Mouse (Mus musculus) liver, embryonic 14.5 days (tissue): ENCODE results near the gene Tiam2. TPM values are rescaled to one million over a fixed set of nuclear protein-coding genes. Genes with fewer than 3 reads are reported as not detected.

Experiments
- ATAC-seq: fragments of 200-750 bp; cut with Nextera tagmentation; 2 replicates; pipeline ENCODE4 v1.8.0; 2017; ENCODE audit warnings: moderate number of reproducible peaks, mild to moderate bottlenecking, moderate library complexity; ENCODE audit not compliant: insufficient read depth
- DNase-seq, 3 experiments: peaks; one replicate each; pipeline ENCODE4 v3.0.0-alpha.2; 2012 to 2013; ENCODE audit warnings: low read depth in 3 of 3, low spot score in 3 of 3
- H3K27ac ChIP-seq: fragments of 300-500 bp; sonication (generic); 2 replicates; pipeline ENCODE4 v1.5.1; 2014; ENCODE audit warnings: moderate library complexity, mild to moderate bottlenecking, control low read depth, inconsistent platforms
- H3K27me3 ChIP-seq: fragments of 300-500 bp; sonication (generic); 2 replicates; pipeline ENCODE4 v1.6.1; 2014; ENCODE audit warnings: mild to moderate bottlenecking, low read length, moderate library complexity; ENCODE audit not compliant: control insufficient read depth, insufficient read depth
- H3K36me3 ChIP-seq: fragments of 300-500 bp; sonication (generic); replicated peaks from 2 replicates; pipeline ENCODE4 v1.6.1; 2014; ENCODE audit warnings: low read depth; ENCODE audit not compliant: control insufficient read depth, insufficient read depth
- H3K4me1 ChIP-seq, 2 experiments: fragments of 200-500 bp in 1 of 2; fragments of 300-500 bp in 1 of 2; sonication (generic) in 1 of 2; replicated peaks; 2 replicates each; pipeline ENCODE4 v1.6.1; 2012 to 2014; ENCODE audit warnings: antibody characterized with exemption in 1 of 2, inconsistent platforms in 1 of 2, low read length in 1 of 2; ENCODE audit not compliant: control insufficient read depth in 2 of 2, insufficient read depth in 2 of 2
- H3K4me2 ChIP-seq: fragments of 300-500 bp; sonication (generic); 2 replicates; pipeline ENCODE4 v1.6.1; 2014; ENCODE audit warnings: low read depth, mild to moderate bottlenecking, control low read depth, moderate library complexity
- H3K4me3 ChIP-seq, 2 experiments: fragments of 200-500 bp in 1 of 2; fragments of 300-500 bp in 1 of 2; sonication (generic) in 1 of 2; 2 replicates each; pipeline ENCODE4 v1.5.1; 2012 to 2014; ENCODE audit warnings: low read depth in 2 of 2, low read length in 2 of 2, mild to moderate bottlenecking in 2 of 2, control low read depth in 1 of 2, inconsistent platforms in 1 of 2, moderate library complexity in 1 of 2; ENCODE audit not compliant: insufficient read depth in 1 of 2
- H3K9ac ChIP-seq: fragments of 300-500 bp; sonication (generic); replicated peaks from 2 replicates; pipeline ENCODE4 v1.6.1; 2014; ENCODE audit warnings: mild to moderate bottlenecking, control low read depth, moderate library complexity
- H3K9me3 ChIP-seq: fragments of 300-500 bp; sonication (generic); 2 replicates; pipeline ENCODE4 v1.6.1; 2016; ENCODE audit warnings: low read length, mixed read lengths; ENCODE audit not compliant: control insufficient read depth
- CTCF ChIP-seq: IDR thresholded peaks from 2 replicates; pipeline ENCODE4 v1.5.1; 2016; ENCODE audit warnings: antibody characterized with exemption, low read depth, control low read depth
- EP300 ChIP-seq: IDR thresholded peaks from 2 replicates; pipeline ENCODE4 v1.6.1; 2016; ENCODE audit warnings: antibody characterized with exemption, low read depth
- WGBS: fragments of 180-500 bp; shearing (Covaris S2); extraction: QIAGEN DNeasy Blood & Tissue Kit; methylation state at CpG from one replicate; pipeline ENCODE4 v1.1.7; 2014; ENCODE audit not compliant: insufficient replicate concordance; 5-methylcytosine and 5-hydroxymethylcytosine counted together
- polyA plus RNA-seq, 2 experiments: library from polyadenylated mRNA; depleted of rRNA in 1 of 2; stranded (reverse) in 1 of 2; unstranded in 1 of 2; fragments of >200 nt; fragmentation: Nextera tagmentation in 1 of 2; extraction: Ambion mirVana in 1 of 2; gene quantifications; 2 replicates each; pipeline versions ENCODE4 v1.2.1 to v1.2.3; 2012 to 2014

The Tiam2 gene
- polyA plus RNA-seq, 2 experiments: 0.30 to 0.60 TPM

DNA sequence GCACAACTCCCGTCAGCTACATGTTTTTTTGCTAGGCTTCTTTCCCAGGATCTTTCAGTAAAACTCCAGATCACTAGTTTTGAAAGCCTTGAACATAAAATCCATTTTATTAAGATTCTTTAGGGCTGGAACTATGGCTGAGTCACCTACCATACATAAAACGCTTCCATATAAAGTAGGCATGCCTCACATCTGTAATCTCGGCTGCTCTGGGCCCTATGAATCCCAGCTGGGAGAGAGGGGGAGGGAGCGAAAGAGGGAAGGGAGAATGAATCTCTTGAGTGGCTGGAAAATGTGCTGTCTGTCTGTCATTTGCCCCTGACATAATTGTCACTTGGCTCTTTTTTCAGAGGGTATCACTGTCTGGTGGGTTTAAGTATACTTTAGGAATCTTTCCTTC, 139.5 kb downstream of the Tiam2 start:
- H3K4me3 ChIP-seq: no peak overlapping the region
- no peak overlapping the region for H3K27ac ChIP-seq
- H3K27me3 ChIP-seq: no peaks in the 10 kb centered on the region
- DNase-seq: no peak
- H3K9ac ChIP-seq: no peak overlapping the region
- H3K9me3 ChIP-seq: no peaks in the 10 kb centered on the region
- no peak for ATAC-seq
- no peak overlapping the region for H3K4me2 ChIP-seq
- TF ChIP-seq CTCF (no peak), EP300 (no peak)
- H3K36me3 ChIP-seq: no peaks in the 10 kb centered on the region
- WGBS: 65% methylated on average over 4 of the region's 4 CpGs
- H3K4me1 ChIP-seq: no peaks in the 10 kb centered on the region

GRCm38 (mm10) chr17:3466681-3467080, 140.3 kb downstream of the Tiam2 start:
- no peak for TF ChIP-seq CTCF
- no peak for TF ChIP-seq EP300
- no peaks in the 10 kb centered on the region for H3K4me1 ChIP-seq
- H3K27me3 ChIP-seq: no peaks in the 10 kb centered on the region
- ATAC-seq: no peak
- no peaks in the 10 kb centered on the region for H3K9me3 ChIP-seq
- H3K27ac ChIP-seq: no peak overlapping the region
- H3K4me2 ChIP-seq: no peak overlapping the region
- H3K4me3 ChIP-seq: no peak overlapping the region
- WGBS: 74% methylated on average over 3 of the region's 3 CpGs
- no peak overlapping the region for H3K9ac ChIP-seq
- DNase-seq: no peak
- H3K36me3 ChIP-seq: no peaks in the 10 kb centered on the region

DNA sequence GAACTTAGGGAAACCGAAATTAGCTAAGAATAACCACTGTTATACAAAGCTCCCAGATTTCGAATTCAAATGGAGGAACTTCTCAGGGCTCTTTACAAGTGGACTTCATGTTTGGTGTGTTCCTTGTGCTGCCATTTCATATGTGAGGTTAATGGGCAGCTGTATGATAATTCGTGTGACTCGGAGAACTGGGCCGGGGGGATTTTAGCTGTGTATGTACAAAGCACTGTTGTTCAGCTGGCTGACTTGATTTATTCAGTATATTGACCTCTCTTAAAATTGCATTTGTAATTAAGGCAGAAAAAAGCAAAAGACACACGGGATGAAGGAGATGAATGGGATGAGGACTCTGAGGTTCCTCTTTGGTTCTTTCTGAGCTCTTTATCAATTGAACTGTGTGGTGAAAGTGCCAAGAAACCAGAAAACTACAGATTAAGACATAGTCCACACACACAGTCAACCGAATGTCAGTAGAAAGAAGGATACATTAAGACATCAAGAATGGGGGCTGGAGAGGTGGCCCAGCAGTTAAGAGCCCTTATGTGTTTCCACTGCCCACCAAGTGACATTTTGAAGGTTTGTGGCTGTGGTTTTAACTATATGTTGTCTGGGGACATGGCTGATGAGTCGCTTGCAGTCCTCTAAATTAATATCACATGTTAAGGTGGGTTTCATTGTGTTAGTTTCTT, 141.4 kb downstream of the Tiam2 start:
- 58% methylated on average over 8 of the region's 8 CpGs for WGBS
- TF ChIP-seq EP300: no peak
- no peak for TF ChIP-seq CTCF
- Histone ChIP-seq H3K4me2 (no peak overlapping the region), H3K4me1 (no peaks in the 10 kb centered on the region), H3K9me3 (no peaks in the 10 kb centered on the region), H3K27ac (no peak overlapping the region), H3K36me3 (no peaks in the 10 kb centered on the region), H3K27me3 (no peaks in the 10 kb centered on the region), H3K9ac (no peak overlapping the region), H3K4me3 (no peak overlapping the region)
- ATAC-seq (no peak), DNase-seq (no peak)

- no peak overlapping the region for H3K4me3 ChIP-seq
- DNase-seq (no peak), ATAC-seq (no peak)
- H3K9ac ChIP-seq: no peak overlapping the region
- WGBS: 62% methylated on average over 6 of the region's 6 CpGs
- H3K36me3 ChIP-seq: no peaks in the 10 kb centered on the region
- H3K9me3 ChIP-seq: no peaks in the 10 kb centered on the region
- no peak overlapping the region for H3K27ac ChIP-seq
- H3K4me1 ChIP-seq: no peaks in the 10 kb centered on the region
- H3K27me3 ChIP-seq: no peaks in the 10 kb centered on the region
- TF ChIP-seq EP300: no peak
- TF ChIP-seq CTCF: no peak
- no peak overlapping the region for H3K4me2 ChIP-seq
These were observed 145.6 kb downstream of the Tiam2 start for GRCm38 (mm10) chr17:3472018-3472417.

DNA sequence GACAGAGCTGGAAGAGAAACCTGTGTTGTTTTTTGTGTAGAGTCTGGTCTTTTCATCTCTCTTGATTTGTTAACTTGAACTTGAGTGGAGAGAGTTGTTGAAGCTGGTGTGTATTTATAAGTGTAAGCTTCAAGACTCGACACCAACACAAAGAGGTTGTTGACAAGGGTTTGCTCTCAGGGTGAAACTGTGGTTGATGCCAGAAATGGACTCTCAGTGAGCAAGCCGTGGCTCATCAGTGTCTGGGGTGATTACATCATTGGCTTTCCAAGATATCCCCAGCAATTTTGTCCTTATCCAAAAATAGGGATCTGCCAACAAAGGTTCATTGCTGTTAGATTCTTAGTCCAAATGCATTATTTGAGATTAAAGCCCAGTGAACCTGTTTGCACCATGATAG, 150.2 kb downstream of the Tiam2 start:
- Histone ChIP-seq H3K9ac (no peak overlapping the region), H3K36me3 (no peaks in the 10 kb centered on the region), H3K27ac (no peak overlapping the region), H3K4me1 (no peaks in the 10 kb centered on the region), H3K9me3 (no peaks in the 10 kb centered on the region), H3K27me3 (no peaks in the 10 kb centered on the region), H3K4me2 (no peak overlapping the region), H3K4me3 (no peak overlapping the region)
- ATAC-seq (no peak), DNase-seq (no peak)
- 58% methylated on average over 2 of the region's 2 CpGs for WGBS
- TF ChIP-seq CTCF (no peak), EP300 (no peak)
